Mouse (Mus musculus): ENCODE results near the gene Phactr2.
A peak's percentile ranks its signal among the peaks of the same experiment; 100 is the strongest.

Phactr2 gene

GRCm38 (mm10) chr10:13401971-13402370 is 72.2 kb downstream of the Phactr2 start:
- DNase-seq (ENCODE audit: low spot score in 2 of 2): no peak

GRCm38 (mm10) chr10:13395753-13396152 is 78.5 kb downstream of the Phactr2 start:
- DNase-seq (ENCODE audit: low spot score in 2 of 2): no peak

GRCm38 (mm10) chr10:13394000-13394399 is 80.2 kb downstream of the Phactr2 start:
- DNase-seq (ENCODE audit: low spot score in 2 of 2): no peak

- peak in 1 of 2 experiments; percentile 5 for DNase-seq (ENCODE audit: low spot score in 2 of 2)
Measured at GRCm38 (mm10) chr10:13388116-13388922, 85.9 kb downstream of the Phactr2 start.

DNA sequence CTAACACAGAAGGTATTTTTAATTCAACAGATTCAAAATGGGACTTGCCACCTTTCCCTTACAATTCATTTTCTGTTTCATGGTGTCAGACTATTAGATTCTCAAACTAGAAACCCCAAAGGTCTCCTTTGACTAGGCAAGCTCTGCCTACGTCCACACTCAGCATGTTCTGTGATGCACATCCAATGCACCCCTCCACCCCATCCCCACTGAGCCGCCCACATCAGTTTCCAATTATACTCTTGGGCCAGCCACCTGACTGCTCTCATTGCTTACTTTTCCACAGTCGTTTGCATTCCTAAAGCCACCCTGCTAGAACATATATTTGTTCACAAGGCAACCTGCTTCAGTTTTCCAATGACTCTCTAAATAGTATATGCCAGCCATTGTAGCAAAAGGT is 89.3 kb downstream of the Phactr2 start:
- DNase-seq (ENCODE audit: low spot score in 2 of 2): no peak

- DNase-seq (ENCODE audit: low spot score in 2 of 2): no peak
Measured at GRCm38 (mm10) chr10:13377895-13378294, 96.3 kb downstream of the Phactr2 start.

DNA sequence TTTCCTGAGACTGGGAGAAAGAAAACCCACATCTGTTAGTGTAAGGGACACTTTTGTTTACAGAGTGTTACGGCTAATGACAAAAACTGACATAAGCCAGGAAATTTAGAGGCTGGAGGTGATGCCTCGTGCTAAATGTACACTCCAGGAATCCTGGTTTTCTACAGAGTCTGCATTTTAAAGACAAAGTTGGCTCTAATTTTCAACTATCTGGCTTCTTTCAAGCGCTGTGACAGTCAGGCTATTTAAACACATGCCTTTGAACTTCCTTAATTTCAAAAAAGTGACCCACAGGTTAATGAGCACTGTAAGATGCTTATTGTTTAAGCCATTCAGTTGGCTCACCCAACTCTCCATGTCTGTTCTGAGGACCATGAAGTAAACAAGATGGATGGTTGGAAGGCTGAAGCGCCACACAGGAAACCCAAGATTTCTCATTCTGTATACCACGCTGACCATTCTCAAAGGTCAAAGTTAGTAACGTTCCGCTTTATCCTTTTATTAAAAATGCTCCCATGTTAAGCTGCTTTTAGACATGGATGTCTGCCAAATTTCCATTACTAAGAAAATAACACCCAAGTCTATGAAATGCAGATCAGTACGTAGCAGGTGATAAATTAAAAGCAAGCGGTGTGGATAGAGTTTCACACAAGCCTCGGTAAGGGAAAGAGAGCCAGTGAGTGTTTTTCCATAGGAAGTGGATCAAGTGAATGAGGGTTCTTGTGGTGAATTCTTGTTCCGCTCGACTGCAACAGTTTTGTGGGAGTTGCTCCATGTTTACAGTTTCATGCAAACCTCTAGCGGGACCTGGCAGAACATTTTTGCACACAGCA is 97.6 kb downstream of the Phactr2 start:
- no peak for DNase-seq (ENCODE audit: low spot score in 2 of 2)

DNA sequence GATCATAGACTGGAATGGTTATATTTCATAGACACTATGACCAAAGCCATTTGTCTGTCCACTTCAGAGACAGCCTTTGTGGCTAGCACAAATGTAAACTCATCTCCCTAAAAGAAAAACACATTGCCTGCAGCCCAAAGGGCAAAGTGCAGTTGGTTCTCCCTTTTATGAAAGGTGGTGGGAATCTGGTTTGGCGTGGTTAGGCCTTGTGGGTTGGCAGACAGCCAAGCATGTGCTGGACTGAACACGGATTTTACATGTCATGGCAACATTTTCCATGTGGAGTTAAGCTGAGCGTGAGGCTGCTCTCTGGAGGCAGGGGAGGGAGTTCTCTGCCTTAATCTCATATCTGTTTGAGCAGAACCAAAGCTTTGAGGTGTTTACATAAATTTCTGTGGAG is 98.4 kb downstream of the Phactr2 start:
- no peak for DNase-seq (ENCODE audit: low spot score in 2 of 2)

- DNase-seq (ENCODE audit: low spot score in 2 of 2): no peak
Measured at GRCm38 (mm10) chr10:13369581-13370375, 104.4 kb downstream of the Phactr2 start.

GRCm38 (mm10) chr10:13364286-13364580 is 110.0 kb downstream of the Phactr2 start:
- DNase-seq (ENCODE audit: low spot score in 2 of 2): no peak

DNA sequence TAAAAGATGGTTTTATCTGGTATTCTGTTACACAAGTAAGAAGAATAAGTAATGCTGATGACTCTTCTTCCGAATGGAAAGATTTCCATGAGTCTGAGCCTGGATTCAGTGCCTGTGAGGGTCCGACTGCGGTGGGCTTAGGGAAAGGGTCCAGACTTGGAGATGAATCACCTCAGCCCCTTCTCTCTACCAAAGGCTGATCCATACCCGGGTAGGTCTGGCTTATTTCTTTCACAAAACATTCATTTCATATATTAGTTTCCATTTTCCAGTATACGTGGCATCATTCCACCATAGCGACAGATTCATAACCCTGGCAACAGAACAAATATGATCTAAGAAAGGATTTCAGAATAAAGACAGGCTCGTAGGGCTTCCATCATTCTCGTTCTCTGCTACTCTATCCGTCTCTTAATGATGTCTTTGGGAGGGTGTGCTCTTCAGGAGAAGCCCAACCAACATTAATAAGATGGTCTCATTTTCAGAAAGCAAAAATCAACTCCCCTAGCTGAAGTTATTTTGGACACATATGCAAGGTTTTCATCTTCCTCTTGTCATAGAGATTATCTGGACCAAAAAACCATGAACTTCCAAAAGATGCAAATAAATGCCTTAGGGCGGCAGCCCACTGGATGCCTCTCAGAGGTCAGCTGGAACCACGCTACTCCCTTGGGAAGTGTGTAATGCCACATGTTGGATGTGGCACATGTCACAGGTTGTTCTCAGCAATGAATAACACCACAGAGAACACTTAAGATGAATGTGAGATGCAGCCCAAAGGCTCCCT is 110.5 kb downstream of the Phactr2 start:
- DNase-seq (ENCODE audit: low spot score in 2 of 2): no peak

DNA sequence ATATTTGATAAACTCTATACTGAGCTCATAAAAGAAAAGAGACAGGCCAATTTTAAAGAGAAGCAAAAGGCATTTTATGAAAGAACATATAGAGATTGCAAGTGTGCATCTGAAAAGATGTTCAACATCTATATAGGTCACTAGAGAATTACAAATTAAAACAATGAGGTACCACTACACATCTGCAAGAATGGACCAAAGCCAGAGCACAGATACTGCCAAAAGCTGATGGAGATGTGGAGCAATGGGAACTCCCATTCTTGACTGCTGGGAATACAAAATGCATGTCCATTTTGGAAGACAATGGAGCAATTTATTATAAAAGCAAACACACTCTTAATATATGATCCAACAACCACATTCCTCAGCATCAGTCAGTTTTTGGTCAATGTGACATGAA is 113.3 kb downstream of the Phactr2 start:
- DNase-seq (ENCODE audit: low spot score in 2 of 2): no peak

GRCm38 (mm10) chr10:13359846-13360245 is 114.4 kb downstream of the Phactr2 start:
- no peak for DNase-seq (ENCODE audit: low spot score in 2 of 2)

GRCm38 (mm10) chr10:13358679-13359078 is 115.5 kb downstream of the Phactr2 start:
- DNase-seq (ENCODE audit: low spot score in 2 of 2): peak in 1 of 2 experiments; percentile 24

- DNase-seq (ENCODE audit: low spot score in 2 of 2): no peak
Measured at GRCm38 (mm10) chr10:13346609-13347290, 127.5 kb downstream of the Phactr2 start.

GRCm38 (mm10) chr10:13340583-13340982 is 133.6 kb downstream of the Phactr2 start:
- DNase-seq (ENCODE audit: low spot score in 2 of 2): no peak

DNA sequence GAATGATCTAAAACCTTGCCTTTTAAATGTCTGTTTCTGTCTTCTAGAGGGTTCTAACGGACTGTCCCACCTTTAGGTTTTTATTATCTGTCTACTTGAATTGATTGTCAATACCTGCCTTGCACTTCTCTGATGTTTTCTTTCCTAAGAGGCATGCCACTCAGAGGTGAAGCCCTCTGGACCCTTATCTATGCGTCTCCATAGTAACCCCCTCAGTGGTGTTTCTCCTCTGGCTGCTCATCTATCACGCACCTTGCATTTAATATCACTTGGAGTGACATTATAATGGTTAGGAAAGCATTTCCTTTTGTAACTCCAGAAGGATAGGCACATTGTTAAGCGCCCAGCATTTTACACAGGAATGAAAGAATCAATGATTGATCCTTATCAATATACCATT is 137.2 kb downstream of the Phactr2 start:
- no peak for DNase-seq (ENCODE audit: low spot score in 2 of 2)

- DNase-seq (ENCODE audit: low spot score in 2 of 2): no peak
Measured at GRCm38 (mm10) chr10:13335814-13336213, 138.4 kb downstream of the Phactr2 start.

DNA sequence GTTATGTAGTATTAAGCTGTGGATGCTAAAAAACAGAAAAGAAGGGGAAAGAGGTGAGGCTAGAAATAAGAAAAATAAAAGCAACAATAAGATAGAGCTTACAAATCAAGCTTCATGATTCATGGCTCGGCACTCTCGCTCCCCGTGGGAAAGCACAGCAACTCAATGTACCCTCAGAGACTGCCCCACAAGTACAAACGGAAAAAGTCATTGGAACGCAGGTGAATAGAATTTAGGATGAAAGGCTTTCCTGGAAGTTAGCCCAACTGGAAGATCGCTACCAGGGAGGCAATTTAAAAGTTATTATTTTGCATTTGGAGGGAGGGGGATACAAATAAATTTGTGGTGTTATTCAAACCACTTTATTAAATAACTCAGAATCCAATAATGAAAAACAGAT is 138.9 kb downstream of the Phactr2 start:
- no peak for DNase-seq (ENCODE audit: low spot score in 2 of 2)

- no peak for DNase-seq (ENCODE audit: low spot score in 2 of 2)
Measured at GRCm38 (mm10) chr10:13333781-13334180, 140.4 kb downstream of the Phactr2 start.

GRCm38 (mm10) chr10:13332985-13333384 is 141.2 kb downstream of the Phactr2 start:
- DNase-seq (ENCODE audit: low spot score in 2 of 2): no peak
